Mouse (Mus musculus) heart, embryonic 10.5 days (tissue): ENCODE results near the gene Wdhd1. TPM values are rescaled to one million over a fixed set of nuclear protein-coding genes. Genes with fewer than 3 reads are reported as not detected.

Experiments used
- DNase-seq: peaks from one replicate; pipeline ENCODE4 v3.0.0-alpha.2; 2017; ENCODE audit warnings: low spot score
- H3K27ac ChIP-seq: fragments of 300-500 bp; sonication (generic); 2 replicates; pipeline ENCODE4 v1.5.1; 2016; ENCODE audit warnings: mild to moderate bottlenecking
- H3K27me3 ChIP-seq: fragments of 300-500 bp; sonication (generic); 2 replicates; pipeline ENCODE4 v1.6.1; 2016; ENCODE audit warnings: mild to moderate bottlenecking; ENCODE audit not compliant: poor library complexity, insufficient read depth, severe bottlenecking
- H3K36me3 ChIP-seq: fragments of 300-500 bp; sonication (generic); 2 replicates; pipeline ENCODE4 v1.6.1; 2016; ENCODE audit warnings: mild to moderate bottlenecking, moderate library complexity
- H3K4me1 ChIP-seq: fragments of 300-500 bp; sonication (generic); 2 replicates; pipeline ENCODE4 v1.6.1; 2016; ENCODE audit warnings: mild to moderate bottlenecking
- H3K4me3 ChIP-seq: fragments of 300-500 bp; sonication (generic); 2 replicates; pipeline ENCODE4 v1.5.1; 2016; ENCODE audit warnings: mild to moderate bottlenecking, moderate library complexity
- H3K9me3 ChIP-seq: fragments of 300-500 bp; sonication (generic); 2 replicates; pipeline ENCODE4 v1.6.1; 2016; ENCODE audit warnings: mild to moderate bottlenecking, moderate library complexity
- WGBS: fragments of 180-500 bp; shearing (Covaris S2); methylation state at CpG from one replicate; pipeline ENCODE4 v1.1.7; 2016; 5-methylcytosine and 5-hydroxymethylcytosine counted together
- polyA plus RNA-seq: library from polyadenylated mRNA; unstranded; fragments of >200 nt; fragmentation: Nextera tagmentation; extraction: Ambion mirVana; gene quantifications from 2 replicates; pipeline ENCODE4 v1.2.1, GENCODE M21; 2016

The Wdhd1 gene
- polyA plus RNA-seq, 1 experiment from 2014 or later: 35.9 TPM

GRCm38 (mm10) chr14:47269706-47270105 is 7.0 kb downstream of the Wdhd1 start:
- H3K9me3 ChIP-seq: no peaks in the 10 kb centered on the region
- H3K4me1 ChIP-seq: no peaks in the 10 kb centered on the region
- WGBS: 95% methylated on average over 2 of the region's 2 CpGs
- H3K27ac ChIP-seq: no peak overlapping the region
- H3K27me3 ChIP-seq: no peaks in the 10 kb centered on the region
- H3K4me3 ChIP-seq: no peak overlapping the region
- peaks cover 85% of the 10 kb centered on the region for H3K36me3 ChIP-seq
- no peak for DNase-seq

GRCm38 (mm10) chr14:47269056-47269455 is 7.6 kb downstream of the Wdhd1 start:
- no peaks in the 10 kb centered on the region for H3K27me3 ChIP-seq
- H3K27ac ChIP-seq: no peak overlapping the region
- H3K36me3 ChIP-seq: peaks cover 88% of the 10 kb centered on the region
- no peaks in the 10 kb centered on the region for H3K4me1 ChIP-seq
- WGBS: 91% methylated on average over 4 of the region's 4 CpGs
- H3K9me3 ChIP-seq: no peaks in the 10 kb centered on the region
- no peak overlapping the region for H3K4me3 ChIP-seq
- no peak for DNase-seq

- no peak for DNase-seq
- no peak overlapping the region for H3K27ac ChIP-seq
- 92% methylated on average over 8 of the region's 8 CpGs for WGBS
- no peaks in the 10 kb centered on the region for H3K4me1 ChIP-seq
- no peaks in the 10 kb centered on the region for H3K9me3 ChIP-seq
- peaks cover 77% of the 10 kb centered on the region for H3K36me3 ChIP-seq
- H3K4me3 ChIP-seq: no peak overlapping the region
- no peaks in the 10 kb centered on the region for H3K27me3 ChIP-seq
Measured at GRCm38 (mm10) chr14:47265829-47266228, 10.8 kb downstream of the Wdhd1 start.

GRCm38 (mm10) chr14:47264866-47265265 is 11.8 kb downstream of the Wdhd1 start:
- no peak overlapping the region for H3K27ac ChIP-seq
- no peak overlapping the region for H3K4me3 ChIP-seq
- WGBS: 88% methylated on average over 3 of the region's 3 CpGs
- DNase-seq: no peak
- no peaks in the 10 kb centered on the region for H3K4me1 ChIP-seq
- H3K27me3 ChIP-seq: no peaks in the 10 kb centered on the region
- peaks cover 77% of the 10 kb centered on the region for H3K36me3 ChIP-seq
- no peaks in the 10 kb centered on the region for H3K9me3 ChIP-seq

- Histone ChIP-seq H3K27ac (no peak overlapping the region), H3K36me3 (peaks cover 77% of the 10 kb centered on the region), H3K4me3 (no peak overlapping the region), H3K27me3 (no peaks in the 10 kb centered on the region; the same call in 1 of the 2 replicates), H3K9me3 (no peaks in the 10 kb centered on the region), H3K4me1 (no peaks in the 10 kb centered on the region)
- 87% methylated on average over 6 of the region's 6 CpGs for WGBS
- no peak for DNase-seq
Measured at GRCm38 (mm10) chr14:47249839-47250238, 26.8 kb downstream of the Wdhd1 start.

- H3K36me3 ChIP-seq: peaks cover 60% of the 10 kb centered on the region
- H3K27ac ChIP-seq: no peak overlapping the region
- no peaks in the 10 kb centered on the region; the same call in 1 of the 2 replicates for H3K27me3 ChIP-seq
- no peak for DNase-seq
- H3K9me3 ChIP-seq: no peaks in the 10 kb centered on the region
- H3K4me3 ChIP-seq: no peak overlapping the region
- WGBS: 69% methylated on average over 4 of the region's 4 CpGs
- H3K4me1 ChIP-seq: peaks cover 9% of the 10 kb centered on the region
Measured at GRCm38 (mm10) chr14:47242753-47243152, 33.9 kb downstream of the Wdhd1 start.

- Histone ChIP-seq H3K9me3 (no peaks in the 10 kb centered on the region), H3K4me1 (peaks cover 9% of the 10 kb centered on the region), H3K27ac (peak overlapping the region; percentile 70; the same call in 1 of the 2 replicates), H3K4me3 (no peak overlapping the region), H3K27me3 (no peaks in the 10 kb centered on the region; the same call in 1 of the 2 replicates), H3K36me3 (peaks cover 43% of the 10 kb centered on the region)
- WGBS: 67% methylated on average over 6 of the region's 6 CpGs
- DNase-seq: no peak
Measured at GRCm38 (mm10) chr14:47241046-47241445, 35.6 kb downstream of the Wdhd1 start.

GRCm38 (mm10) chr14:47240600-47240999 is 36.1 kb downstream of the Wdhd1 start:
- Histone ChIP-seq H3K4me3 (no peak overlapping the region), H3K4me1 (peaks cover 9% of the 10 kb centered on the region), H3K27ac (0 out of 2 replicates have a peak overlapping the region, but pooled peaks have one; percentile 70), H3K9me3 (no peaks in the 10 kb centered on the region), H3K36me3 (peaks cover 39% of the 10 kb centered on the region), H3K27me3 (no peaks in the 10 kb centered on the region; the same call in 1 of the 2 replicates)
- DNase-seq: peak; percentile 93
- WGBS: 40% methylated on average over 1 of the region's 1 CpGs

- Histone ChIP-seq H3K9me3 (no peaks in the 10 kb centered on the region), H3K27me3 (no peaks in the 10 kb centered on the region), H3K4me1 (peaks cover 17% of the 10 kb centered on the region), H3K4me3 (no peak overlapping the region), H3K36me3 (peaks cover 12% of the 10 kb centered on the region), H3K27ac (no peak overlapping the region)
- WGBS: 83% methylated on average over 4 of the region's 4 CpGs
- DNase-seq: peak; percentile 55
Measured at GRCm38 (mm10) chr14:47237286-47237685, 39.4 kb downstream of the Wdhd1 start.

- H3K36me3 ChIP-seq: peaks cover 11% of the 10 kb centered on the region
- H3K27ac ChIP-seq: no peak overlapping the region
- H3K4me3 ChIP-seq: no peak overlapping the region
- H3K27me3 ChIP-seq: no peaks in the 10 kb centered on the region
- 91% methylated on average over 7 of the region's 7 CpGs for WGBS
- peaks cover 16% of the 10 kb centered on the region for H3K4me1 ChIP-seq
- H3K9me3 ChIP-seq: no peaks in the 10 kb centered on the region
- peak; percentile 74 for DNase-seq
Measured at GRCm38 (mm10) chr14:47236491-47236890, 40.2 kb downstream of the Wdhd1 start.

- no peaks in the 10 kb centered on the region for H3K9me3 ChIP-seq
- DNase-seq: peak; percentile 72
- H3K27ac ChIP-seq: no peak overlapping the region
- H3K4me1 ChIP-seq: peaks cover 14% of the 10 kb centered on the region
- no peak overlapping the region for H3K4me3 ChIP-seq
- 63% methylated on average over 5 of the region's 5 CpGs for WGBS
- no peaks in the 10 kb centered on the region for H3K27me3 ChIP-seq
- H3K36me3 ChIP-seq: peaks cover 2% of the 10 kb centered on the region; the same call in 1 of the 2 replicates
Measured at GRCm38 (mm10) chr14:47234526-47235250, 42.0 kb downstream of the Wdhd1 start.

GRCm38 (mm10) chr14:47234032-47234431 is 42.6 kb downstream of the Wdhd1 start:
- H3K27me3 ChIP-seq: no peaks in the 10 kb centered on the region
- H3K9me3 ChIP-seq: no peaks in the 10 kb centered on the region
- no peak overlapping the region for H3K27ac ChIP-seq
- H3K4me1 ChIP-seq: peaks cover 16% of the 10 kb centered on the region
- H3K36me3 ChIP-seq: no peaks in the 10 kb centered on the region; the same call in 1 of the 2 replicates
- no peak overlapping the region for H3K4me3 ChIP-seq
- 84% methylated on average over 3 of the region's 3 CpGs for WGBS
- peak; percentile 19 for DNase-seq

GRCm38 (mm10) chr14:47233602-47234001 is 43.1 kb downstream of the Wdhd1 start:
- peaks cover 16% of the 10 kb centered on the region for H3K4me1 ChIP-seq
- H3K36me3 ChIP-seq: no peaks in the 10 kb centered on the region; the same call in 1 of the 2 replicates
- 25% methylated on average over 2 of the region's 2 CpGs for WGBS
- no peak overlapping the region for H3K4me3 ChIP-seq
- H3K27me3 ChIP-seq: no peaks in the 10 kb centered on the region
- DNase-seq: peak; percentile 75
- no peaks in the 10 kb centered on the region for H3K9me3 ChIP-seq
- H3K27ac ChIP-seq: no peak overlapping the region
